Mouse (Mus musculus) heart, embryonic 15.5 days (tissue): ENCODE measurements around the gene Tas2r144. TPM values are rescaled to one million over a fixed set of nuclear protein-coding genes. Genes with fewer than 3 reads are reported as not detected.

ENCODE experiments used
- ATAC-seq: fragments of 200-750 bp; cut with Nextera tagmentation; replicated peaks from 2 replicates; pipeline ENCODE4 v1.8.0; 2017; ENCODE audit warnings: low read depth, moderate TSS enrichment; ENCODE audit not compliant: insufficient number of reproducible peaks, insufficient read depth, low FRiP score
- H3K27ac ChIP-seq: fragments of 300-500 bp; sonication (generic); 2 replicates; pipeline ENCODE4 v1.5.1; 2015; ENCODE audit warnings: mild to moderate bottlenecking, inconsistent platforms
- H3K27me3 ChIP-seq: fragments of 300-500 bp; sonication (generic); 2 replicates; pipeline ENCODE4 v1.6.1; 2015; ENCODE audit warnings: inconsistent platforms
- H3K36me3 ChIP-seq: fragments of 300-500 bp; sonication (generic); 2 replicates; pipeline ENCODE4 v1.6.1; 2015; ENCODE audit warnings: mild to moderate bottlenecking, inconsistent platforms
- H3K4me1 ChIP-seq: fragments of 300-500 bp; sonication (generic); replicated peaks from 2 replicates; pipeline ENCODE4 v1.6.1; 2015; ENCODE audit warnings: inconsistent platforms
- H3K4me2 ChIP-seq: fragments of 300-500 bp; sonication (generic); 2 replicates; pipeline ENCODE4 v1.6.1; 2015; ENCODE audit warnings: inconsistent platforms, mild to moderate bottlenecking, moderate library complexity
- H3K4me3 ChIP-seq: fragments of 300-500 bp; sonication (generic); 2 replicates; pipeline ENCODE4 v1.5.1; 2015; ENCODE audit warnings: mild to moderate bottlenecking, inconsistent platforms
- H3K9ac ChIP-seq: fragments of 300-500 bp; sonication (generic); 2 replicates; pipeline ENCODE4 v1.6.1; 2015; ENCODE audit warnings: mild to moderate bottlenecking, inconsistent platforms
- H3K9me3 ChIP-seq: fragments of 300-500 bp; sonication (generic); replicated peaks from 2 replicates; pipeline ENCODE4 v1.6.1; 2016; ENCODE audit warnings: inconsistent platforms
- WGBS: fragments of 180-500 bp; shearing (Covaris S2); methylation state at CpG from one replicate; pipeline ENCODE4 v1.1.7; 2015; ENCODE audit warnings: mixed read lengths; 5-methylcytosine and 5-hydroxymethylcytosine counted together
- polyA plus RNA-seq: library from polyadenylated mRNA; unstranded; fragments of >200 nt; fragmentation: Nextera tagmentation; extraction: Ambion mirVana; gene quantifications from 2 replicates; pipeline ENCODE4 v1.2.1, GENCODE M21; 2015

Gene Tas2r144
- polyA plus RNA-seq: not detected in 2 replicates

- Histone ChIP-seq H3K4me2 (no peak within 1 kb of the TSS), H3K27me3 (no peaks in the 10 kb centered on the region), H3K9me3 (no peaks in the 10 kb centered on the region), H3K27ac (no peak within 1 kb of the TSS), H3K9ac (no peak within 1 kb of the TSS), H3K36me3 (no peaks in the 10 kb centered on the region), H3K4me1 (no peaks in the 10 kb centered on the region), H3K4me3 (no peak within 1 kb of the TSS)
- ATAC-seq: no peak
- 77% methylated on average over 2 of the region's 2 CpGs for WGBS
Observed at GRCm38 (mm10) chr6:42215028-42215427, at the start of gene Tas2r144. TSS of gene Tas2r144 (plus strand) at chr6:42215328.

GRCm38 (mm10) chr6:42182462-42182861 is 32.7 kb upstream of the Tas2r144 start:
- H3K9ac ChIP-seq: no peak overlapping the region
- ATAC-seq: no peak
- H3K4me2 ChIP-seq: no peak overlapping the region
- 58% methylated on average over 1 of the region's 1 CpGs for WGBS
- H3K36me3 ChIP-seq: no peaks in the 10 kb centered on the region
- no peak overlapping the region for H3K27ac ChIP-seq
- H3K27me3 ChIP-seq: no peaks in the 10 kb centered on the region
- no peaks in the 10 kb centered on the region for H3K9me3 ChIP-seq
- no peak overlapping the region for H3K4me3 ChIP-seq
- H3K4me1 ChIP-seq: no peaks in the 10 kb centered on the region

DNA sequence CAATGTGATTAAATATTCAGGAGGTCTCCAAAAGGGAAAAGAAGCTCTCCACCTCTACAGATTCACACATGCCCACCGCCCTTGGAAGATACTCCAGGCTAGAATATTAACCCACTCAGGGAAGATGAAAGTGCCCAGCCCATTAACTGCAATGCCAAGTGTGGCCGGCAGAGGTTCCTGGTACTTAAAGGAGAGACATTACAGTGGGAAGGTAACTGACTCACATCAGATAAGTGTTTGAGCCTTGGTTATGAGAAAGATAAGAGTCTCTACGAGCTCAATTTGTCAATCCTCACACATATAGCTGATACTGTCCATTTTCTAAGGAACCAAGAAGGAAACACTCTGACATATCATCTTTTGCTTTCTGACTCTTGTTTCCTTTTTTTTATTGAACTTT is 28.9 kb upstream of the Tas2r144 start:
- no peak overlapping the region for H3K4me2 ChIP-seq
- no peaks in the 10 kb centered on the region for H3K27me3 ChIP-seq
- H3K4me3 ChIP-seq: no peak overlapping the region
- no peak for ATAC-seq
- no peak overlapping the region for H3K27ac ChIP-seq
- no peak overlapping the region for H3K9ac ChIP-seq
- no peaks in the 10 kb centered on the region for H3K36me3 ChIP-seq
- 47% methylated on average over 3 of the region's 3 CpGs for WGBS
- H3K9me3 ChIP-seq: no peaks in the 10 kb centered on the region
- H3K4me1 ChIP-seq: no peaks in the 10 kb centered on the region

GRCm38 (mm10) chr6:42197710-42198109 is 17.4 kb upstream of the Tas2r144 start:
- H3K27ac ChIP-seq: no peak overlapping the region
- H3K4me2 ChIP-seq: no peak overlapping the region
- no peak overlapping the region for H3K9ac ChIP-seq
- no peaks in the 10 kb centered on the region for H3K36me3 ChIP-seq
- H3K9me3 ChIP-seq: no peaks in the 10 kb centered on the region
- no peaks in the 10 kb centered on the region for H3K27me3 ChIP-seq
- H3K4me1 ChIP-seq: no peaks in the 10 kb centered on the region
- H3K4me3 ChIP-seq: no peak overlapping the region
- 25% methylated on average over 3 of the region's 3 CpGs for whole genome bisulfite sequencing
- no peak for ATAC-seq

DNA sequence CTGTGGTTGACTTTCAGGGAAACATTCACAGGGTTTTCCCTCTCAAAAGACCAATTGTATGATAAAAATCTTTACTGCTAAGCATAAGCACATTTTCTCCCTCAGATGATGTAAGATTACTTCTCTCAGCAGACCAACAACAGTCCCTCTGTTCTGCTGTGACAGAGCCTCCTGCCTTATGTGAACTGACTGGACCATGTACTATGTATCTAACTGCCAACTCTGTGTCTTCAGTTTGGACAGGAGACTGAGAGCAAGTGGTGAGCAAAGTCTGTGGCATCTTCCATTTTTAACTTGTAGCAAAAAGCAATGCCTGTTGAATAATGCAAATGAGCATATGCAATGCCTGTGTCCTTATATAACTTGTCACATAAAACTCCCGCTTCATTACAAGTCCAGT is 15.6 kb upstream of the Tas2r144 start:
- H3K36me3 ChIP-seq: no peaks in the 10 kb centered on the region
- no peaks in the 10 kb centered on the region for H3K9me3 ChIP-seq
- no peak overlapping the region for H3K4me3 ChIP-seq
- H3K27me3 ChIP-seq: no peaks in the 10 kb centered on the region
- 75% methylated on average over 1 of the region's 1 CpGs for WGBS
- no peaks in the 10 kb centered on the region for H3K4me1 ChIP-seq
- H3K4me2 ChIP-seq: no peak overlapping the region
- no peak overlapping the region for H3K27ac ChIP-seq
- no peak for ATAC-seq
- H3K9ac ChIP-seq: no peak overlapping the region

- Histone ChIP-seq H3K4me3 (no peak overlapping the region), H3K27me3 (no peaks in the 10 kb centered on the region), H3K4me2 (no peak overlapping the region), H3K9me3 (no peaks in the 10 kb centered on the region), H3K36me3 (no peaks in the 10 kb centered on the region), H3K4me1 (no peaks in the 10 kb centered on the region), H3K9ac (no peak overlapping the region), H3K27ac (no peak overlapping the region)
- ATAC-seq: no peak
- WGBS: 68% methylated on average over 3 of the region's 3 CpGs
Observed at GRCm38 (mm10) chr6:42222286-42222685, 7.2 kb downstream of the Tas2r144 start.

GRCm38 (mm10) chr6:42225046-42225445 is 9.9 kb downstream of the Tas2r144 start:
- ATAC-seq: no peak
- 59% methylated on average over 4 of the region's 4 CpGs for WGBS
- no peaks in the 10 kb centered on the region for H3K27me3 ChIP-seq
- no peak overlapping the region for H3K4me3 ChIP-seq
- no peak overlapping the region for H3K27ac ChIP-seq
- H3K9ac ChIP-seq: no peak overlapping the region
- H3K36me3 ChIP-seq: no peaks in the 10 kb centered on the region
- no peaks in the 10 kb centered on the region for H3K9me3 ChIP-seq
- H3K4me1 ChIP-seq: no peaks in the 10 kb centered on the region
- H3K4me2 ChIP-seq: no peak overlapping the region

DNA sequence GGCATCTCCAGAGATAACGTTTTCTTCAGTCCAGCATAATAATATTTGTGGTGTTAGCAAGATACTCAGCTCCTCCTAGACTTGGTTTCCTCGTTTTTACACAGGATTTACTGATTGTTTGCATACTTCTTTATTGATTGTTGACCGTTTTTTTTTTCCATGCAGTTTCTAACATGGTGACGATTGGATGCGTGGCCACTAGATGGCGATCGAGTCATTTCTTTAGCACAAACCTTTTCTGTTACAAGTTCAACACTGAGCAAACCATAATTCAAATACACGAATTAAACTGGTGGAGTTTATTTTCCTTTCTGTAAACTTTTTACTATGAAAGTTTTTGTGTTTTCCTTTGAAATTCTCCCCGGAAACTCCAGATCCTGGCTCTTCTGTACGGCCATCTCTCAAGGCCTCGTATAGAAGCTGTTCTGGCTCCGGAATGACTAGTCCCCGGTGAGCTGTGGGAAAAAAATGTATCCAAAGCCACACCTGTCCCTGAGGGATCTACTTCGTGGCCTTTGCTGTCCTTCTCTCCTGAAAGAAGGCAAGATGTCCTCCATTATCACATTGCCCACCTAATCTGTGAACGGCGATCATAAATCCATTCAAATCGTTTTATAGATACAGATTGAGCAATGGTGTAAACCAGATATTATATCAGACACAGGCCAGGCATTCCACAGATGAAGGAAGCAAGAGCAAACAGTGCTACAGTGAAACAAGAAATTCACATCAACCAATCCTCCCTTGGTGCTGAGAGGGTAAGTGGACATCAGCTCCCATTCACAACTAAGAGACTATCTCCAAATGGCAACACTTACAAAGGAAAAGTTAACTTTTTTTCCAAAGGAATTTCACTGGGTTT is 12.3 kb downstream of the Tas2r144 start:
- Histone ChIP-seq H3K9me3 (no peaks in the 10 kb centered on the region), H3K4me1 (no peaks in the 10 kb centered on the region), H3K27me3 (no peaks in the 10 kb centered on the region), H3K9ac (no peak overlapping the region), H3K4me2 (no peak overlapping the region), H3K36me3 (no peaks in the 10 kb centered on the region), H3K27ac (no peak overlapping the region), H3K4me3 (no peak overlapping the region)
- no peak for ATAC-seq
- 32% methylated on average over 17 of the region's 17 CpGs for WGBS

- ATAC-seq: no peak
- 49% methylated on average over 4 of the region's 4 CpGs for WGBS
Observed at GRCm38 (mm10) chr6:42229610-42230009, 14.5 kb downstream of the Tas2r144 start.

GRCm38 (mm10) chr6:42231191-42231590 is 16.1 kb downstream of the Tas2r144 start:
- Histone ChIP-seq H3K4me3 (no peak overlapping the region), H3K9me3 (no peaks in the 10 kb centered on the region), H3K9ac (no peak overlapping the region), H3K4me1 (no peaks in the 10 kb centered on the region), H3K4me2 (no peak overlapping the region), H3K36me3 (no peaks in the 10 kb centered on the region), H3K27ac (no peak overlapping the region), H3K27me3 (no peaks in the 10 kb centered on the region)
- 87% methylated on average over 3 of the region's 3 CpGs for WGBS
- ATAC-seq: no peak

More at GRCm38 (mm10) chr6:42229610-42230009, 14.5 kb downstream of the Tas2r144 start:
- Histone ChIP-seq H3K9me3 (no peaks in the 10 kb centered on the region), H3K4me3 (no peak overlapping the region), H3K4me1 (no peaks in the 10 kb centered on the region), H3K9ac (no peak overlapping the region), H3K27me3 (no peaks in the 10 kb centered on the region), H3K4me2 (no peak overlapping the region), H3K27ac (no peak overlapping the region), H3K36me3 (no peaks in the 10 kb centered on the region)

DNA sequence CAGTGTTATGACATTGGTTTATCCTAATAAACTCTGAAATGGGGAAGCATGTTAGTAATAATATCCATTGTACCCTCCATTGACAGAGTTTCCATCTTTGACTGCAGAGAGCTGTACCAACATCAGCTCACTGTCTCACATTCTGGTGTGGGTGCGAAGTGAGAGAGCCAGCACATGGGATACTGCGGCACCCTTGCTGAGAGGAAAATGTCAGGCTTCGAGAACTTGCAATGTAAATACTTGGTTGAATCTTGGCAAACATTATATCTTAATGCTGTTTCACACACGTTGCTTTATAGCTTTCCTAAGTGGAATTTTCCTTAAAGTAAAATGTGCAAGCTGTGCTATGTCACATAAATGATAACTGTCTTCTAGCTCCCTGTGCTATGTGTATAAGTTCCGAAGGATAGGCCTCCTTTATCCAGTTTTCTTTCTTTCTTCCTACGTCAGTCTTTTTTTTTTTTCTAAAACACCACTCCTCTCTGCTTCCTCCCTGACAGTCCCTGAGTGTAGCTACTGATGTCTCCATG is 22.2 kb downstream of the Tas2r144 start:
- H3K27ac ChIP-seq: no peak overlapping the region
- 58% methylated on average over 6 of the region's 6 CpGs for WGBS

More for the DNA sequence above, 22.2 kb downstream of the Tas2r144 start:
- Histone ChIP-seq H3K36me3 (no peaks in the 10 kb centered on the region), H3K9me3 (no peaks in the 10 kb centered on the region), H3K4me1 (no peaks in the 10 kb centered on the region), H3K27me3 (no peaks in the 10 kb centered on the region), H3K4me2 (no peak overlapping the region), H3K9ac (no peak overlapping the region), H3K4me3 (no peak overlapping the region)
- ATAC-seq: no peak
